Mouse (Mus musculus) embryonic fibroblast, embryonic 13.5 days (primary cell): Measurements from ENCODE around the gene Gm9913. TPM values are rescaled to one million over a fixed set of nuclear protein-coding genes. Genes with fewer than 3 reads are reported as not detected.

Source experiments
- H3K27ac ChIP-seq: 2 replicates; pipeline ENCODE4 v1.5.1; 2012; ENCODE audit warnings: low read length, control low read depth, inconsistent platforms; ENCODE audit not compliant: insufficient read depth
- H3K4me1 ChIP-seq: 2 replicates; pipeline ENCODE4 v1.6.1; 2011; ENCODE audit warnings: low read length; ENCODE audit not compliant: control insufficient read depth, insufficient read depth
- H3K4me3 ChIP-seq: 2 replicates; pipeline ENCODE4 v1.5.1; 2011; ENCODE audit warnings: mild to moderate bottlenecking, control low read depth, low read length; ENCODE audit not compliant: insufficient read depth
- CTCF ChIP-seq: IDR thresholded peaks from 2 replicates; pipeline ENCODE4 v1.5.1; 2011; ENCODE audit warnings: mild to moderate bottlenecking, control low read depth, low read length, moderate library complexity, borderline replicate concordance; ENCODE audit not compliant: insufficient read depth
- POLR2A ChIP-seq: IDR thresholded peaks from 2 replicates; pipeline ENCODE4 v1.6.1; 2011; ENCODE audit warnings: low read depth, mild to moderate bottlenecking, control low read depth, low read length, moderate library complexity
- polyA plus RNA-seq: library from polyadenylated mRNA; stranded (reverse); fragments of >200 nt; gene quantifications from 2 replicates; pipeline ENCODE4 v1.2.4, GENCODE M21; 2011; ENCODE audit warnings: low read depth; ENCODE audit not compliant: missing spikeins, insufficient read length

Gm9913 gene
- polyA plus RNA-seq, 1 experiment: 1.4 TPM

GRCm38 (mm10) chr2:125543646-125544045, 38.8 kb downstream of the Gm9913 start:
- no peak overlapping the region for H3K27ac ChIP-seq
- TF ChIP-seq CTCF: no peak
- no peak for TF ChIP-seq POLR2A
- H3K4me3 ChIP-seq: no peak overlapping the region
- H3K4me1 ChIP-seq: peaks cover 14% of the 10 kb centered on the region

GRCm38 (mm10) chr2:125544986-125545385, 40.1 kb downstream of the Gm9913 start:
- Histone ChIP-seq H3K27ac (peak overlapping the region; percentile 88), H3K4me3 (no peak overlapping the region), H3K4me1 (peaks cover 9% of the 10 kb centered on the region)
- TF ChIP-seq POLR2A: no peak
- no peak for TF ChIP-seq CTCF

- Histone ChIP-seq H3K4me1 (peaks cover 3% of the 10 kb centered on the region), H3K4me3 (no peak overlapping the region), H3K27ac (0 out of 2 replicates have a peak overlapping the region, but pooled peaks have one; percentile 4)
- TF ChIP-seq CTCF (no peak), POLR2A (no peak)
Measured at GRCm38 (mm10) chr2:125548806-125549578, 44.1 kb downstream of the Gm9913 start.

- no peak overlapping the region for H3K27ac ChIP-seq
- no peak for TF ChIP-seq CTCF
- no peak for TF ChIP-seq POLR2A
Measured at GRCm38 (mm10) chr2:125555830-125556229, 50.9 kb downstream of the Gm9913 start.

More at GRCm38 (mm10) chr2:125555830-125556229, 50.9 kb downstream of the Gm9913 start:
- H3K4me3 ChIP-seq: no peak overlapping the region
- H3K4me1 ChIP-seq: peaks cover 3% of the 10 kb centered on the region

Other genes with a start within 250 kb of the Gm9913 start
- 593 and 598 TPM in 2 replicates for gene Fbn1, start 2.9 kb downstream of the Gm9913 start, polyA plus RNA-seq
- 4.2 and 4.3 TPM in 2 replicates for gene Cep152, start 120.0 kb downstream of the Gm9913 start, polyA plus RNA-seq
- gene Eid1, start 168.0 kb downstream of the Gm9913 start, polyA plus RNA-seq: 115 and 131 TPM in 2 replicates
- gene Shc4, start 219.1 kb downstream of the Gm9913 start, polyA plus RNA-seq: 2.9 and 3.7 TPM in 2 replicates